Comparison of ENCODE assay signal across 23 mouse cellular contexts in the genomic region with DNA sequence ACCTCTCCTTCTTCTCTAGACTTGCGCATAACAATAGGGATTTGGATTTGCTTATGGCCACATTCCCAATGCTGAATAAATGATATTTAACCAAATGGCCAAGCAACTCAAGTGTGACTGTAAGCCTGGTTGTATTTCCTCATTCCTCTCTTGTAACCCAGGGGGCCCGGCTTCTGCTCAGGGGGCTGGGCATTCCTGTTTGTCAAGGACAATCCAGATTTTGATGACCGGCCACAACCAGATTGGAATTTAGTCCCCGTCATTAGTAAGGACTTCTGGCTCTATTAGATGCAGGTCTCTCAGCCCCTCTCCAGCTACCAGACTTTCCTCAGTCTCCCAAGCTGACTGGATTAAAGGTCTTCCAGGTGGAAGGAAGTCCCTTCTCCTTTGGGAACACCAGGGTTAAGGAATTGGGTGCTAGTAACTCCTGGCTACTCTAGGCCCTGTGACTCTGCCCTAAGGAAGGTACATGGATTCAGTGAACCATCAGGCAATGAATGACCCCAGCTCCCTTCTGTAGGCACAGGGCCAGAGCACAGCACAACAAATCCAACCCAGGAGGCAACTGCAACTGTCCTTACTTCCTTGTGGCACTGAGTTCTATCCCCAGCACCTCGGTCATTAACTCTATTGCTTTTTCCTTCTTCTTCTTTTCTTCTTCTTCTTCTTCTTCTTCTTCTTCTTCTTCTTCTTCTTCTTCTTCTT. TPM values are rescaled to one million over a fixed set of nuclear protein-coding genes. Genes with fewer than 3 reads are reported as not detected.
A peak's percentile ranks its signal among the peaks of the same experiment; 100 is the strongest.
DNase-seq lines count a peak whose midpoint lies in the region; ATAC-seq lines count a peak whose summit lies in the region.
"Had no signal": no experiment of that assay in that cellular context is flagged by ENCODE, and none has a peak within 500 bp of the region (broad histone marks: within the 10 kb centered on the region; RNA-seq: fewer than 3 reads in every experiment).

No protein-coding gene starts in this region.

- no peaks in the 10 kb centered on the region for H3K27me3 ChIP-seq in kidney, embryonic 16.5 days (ENCODE audit: insufficient read depth, low read length)
- no peaks in the 10 kb centered on the region for H3K27me3 ChIP-seq in heart, embryonic 11.5 days (ENCODE audit: control insufficient read depth, insufficient read depth, low read length)
- no peaks in the 10 kb centered on the region for H3K27me3 ChIP-seq in intestine, embryonic 16.5 days (replicated peaks; ENCODE audit: control insufficient read depth, insufficient read depth, low read length)
- H3K27me3 ChIP-seq: hindbrain, embryonic 12.5 days had no signal

- H3K4me2 ChIP-seq in kidney, embryonic 16.5 days (replicated peaks; ENCODE audit: low read depth, low read length): no peak overlapping the region
- no peak overlapping the region for H3K4me2 ChIP-seq in heart, embryonic 11.5 days
- H3K4me2 ChIP-seq in intestine, embryonic 16.5 days (ENCODE audit: low read depth, low read length): no peak overlapping the region
- H3K4me2 ChIP-seq: hindbrain, embryonic 12.5 days had no signal

- peaks cover 28% of the 10 kb centered on the region for H3K4me1 ChIP-seq in kidney, embryonic 16.5 days (ENCODE audit: insufficient read depth, low read length)
- peaks cover 23% of the 10 kb centered on the region for H3K4me1 ChIP-seq in heart, embryonic 11.5 days (ENCODE audit: control insufficient read depth, insufficient read depth, low read length)
- peaks cover 15% of the 10 kb centered on the region for H3K4me1 ChIP-seq in intestine, embryonic 16.5 days (ENCODE audit: control insufficient read depth, insufficient read depth, low read length)

- H3K9me3 ChIP-seq in kidney, embryonic 16.5 days (ENCODE audit: low read length): 0 out of 2 replicates have a peak, but pooled peaks cover 3% of the 10 kb centered on the region
- H3K9me3 ChIP-seq in heart, embryonic 11.5 days (replicated peaks; ENCODE audit: control insufficient read depth, low read length): no peaks in the 10 kb centered on the region
- H3K9me3 ChIP-seq in intestine, embryonic 16.5 days (ENCODE audit: control insufficient read depth, low read length): no peaks in the 10 kb centered on the region
- H3K9me3 ChIP-seq: G1E; hindbrain, embryonic 12.5 days had no signal

- no peak overlapping the region for H3K4me3 ChIP-seq in kidney, embryonic 16.5 days (ENCODE audit: low read length)
- no peak overlapping the region for H3K4me3 ChIP-seq in heart, embryonic 11.5 days (ENCODE audit: low read depth, low read length)
- H3K4me3 ChIP-seq in intestine, embryonic 16.5 days (ENCODE audit: low read length): no peak overlapping the region
- H3K4me3 ChIP-seq: embryonic facial prominence, embryonic 10.5 days; hindbrain, embryonic 12.5 days had no signal

- DNase-seq in ZHBTc4 (ENCODE audit: low read depth, low spot score): peak; percentile 40
- peak; percentile 80 to 83 for DNase-seq in kidney, adult 8-10 months
- DNase-seq in kidney, postnatal 25 days: peak; percentile 75 to 89
- DNase-seq in layer of hippocampus, adult 18-20 months (ENCODE audit: low spot score in 2 of 2): no peak
- DNase-seq in T-cell, adult 2 months (ENCODE audit: low spot score): no peak
- DNase-seq: adrenal gland, postnatal 14 days; B cell, adult 2 months; cerebellum, adult 18-20 months; cerebellum, adult 9-11 months; cerebellum, postnatal 36 days; gastrocnemius, postnatal 36 days; heart, adult 11 months; heart, postnatal 10 days; heart, postnatal 4 days had no signal

- 75% methylated on average over 5 of the region's 5 CpGs for WGBS in kidney, embryonic 16.5 days
- whole genome bisulfite sequencing in heart, embryonic 11.5 days (ENCODE audit: insufficient replicate concordance): 89% methylated on average over 5 of the region's 5 CpGs
- WGBS in intestine, embryonic 16.5 days: 83% methylated on average over 5 of the region's 5 CpGs

- peak overlapping the region; percentile 90 for H3K27ac ChIP-seq in kidney, embryonic 16.5 days (ENCODE audit: low read length)
- H3K27ac ChIP-seq in heart, embryonic 11.5 days (ENCODE audit: low read depth, low read length): no peak overlapping the region
- no peak overlapping the region for H3K27ac ChIP-seq in intestine, embryonic 16.5 days (ENCODE audit: low read length)
- H3K27ac ChIP-seq: embryonic facial prominence, embryonic 10.5 days; hindbrain, embryonic 12.5 days had no signal

- no peak for ATAC-seq in kidney, embryonic 16.5 days (ENCODE audit: low FRiP score, low TSS enrichment)
- ATAC-seq in heart, embryonic 11.5 days (replicated peaks; ENCODE audit: insufficient number of reproducible peaks, low FRiP score, low TSS enrichment): no peak
- ATAC-seq in intestine, embryonic 16.5 days: no peak
- ATAC-seq: activated CD4-positive, CD25-positive, alpha-beta regulatory T cell, adult 4 months; CD4-positive, CD25-positive, alpha-beta regulatory T cell, adult 4 months; forebrain, embryonic 14.5 days had no signal

- no peak overlapping the region for H3K9ac ChIP-seq in kidney, embryonic 16.5 days (replicated peaks; ENCODE audit: low read length)
- H3K9ac ChIP-seq in heart, embryonic 11.5 days (ENCODE audit: low read depth, low read length): no peak overlapping the region
- no peak overlapping the region for H3K9ac ChIP-seq in intestine, embryonic 16.5 days (ENCODE audit: low read depth, low read length)
- H3K9ac ChIP-seq: hindbrain, embryonic 12.5 days had no signal

- no peaks in the 10 kb centered on the region for H3K36me3 ChIP-seq in kidney, embryonic 16.5 days (ENCODE audit: insufficient read depth, low read length)
- H3K36me3 ChIP-seq in heart, embryonic 11.5 days (ENCODE audit: control insufficient read depth, insufficient read depth, low read length): no peaks in the 10 kb centered on the region
- no peaks in the 10 kb centered on the region for H3K36me3 ChIP-seq in intestine, embryonic 16.5 days (ENCODE audit: control insufficient read depth, insufficient read depth, low read length)
- H3K36me3 ChIP-seq: embryonic facial prominence, embryonic 10.5 days; G1E; hindbrain, embryonic 12.5 days had no signal

RNA-seq across cellular contexts. Expression of a gene that starts 20.1 kb away (rescaled TPM):
- polyA plus RNA-seq in kidney, embryonic 16.5 days (2015; fragmentation: Nextera tagmentation; extraction: Ambion mirVana): 30.3 and 30.4 TPM in 2 replicates
- 18.9 and 26.9 TPM in 2 replicates for polyA plus RNA-seq in heart, embryonic 11.5 days (2014; fragmentation: Nextera tagmentation; extraction: Ambion mirVana)
- polyA plus RNA-seq in intestine, embryonic 16.5 days (2015; fragmentation: Nextera tagmentation; extraction: Ambion mirVana): 8.2 and 10.9 TPM in 2 replicates
- 10 to 100 TPM; 76.4 to 76.9 TPM for total RNA-seq in layer of hippocampus, adult 18-20 months (2021)

Comparison
In these comparisons a context has a peak if more than half of its experiments do, and no peak if none do; other contexts are left out.
1. DNase-seq: peak in ZHBTc4 (single experiment), kidney, adult 8-10 months (2 of 2) and kidney, postnatal 25 days (2 of 2); none in layer of hippocampus, adult 18-20 months (0 of 2) and T-cell, adult 2 months (single experiment).